Mouse (Mus musculus): ENCODE data around the gene Ugt1a6b. TPM values are rescaled to one million over a fixed set of nuclear protein-coding genes. Genes with fewer than 3 reads are reported as not detected.
"Not testable (repeated sequence)": the region's sequence is repeated elsewhere in the genome, so short reads cannot be mapped to it uniquely, and the experiment has no call there.

Ugt1a6b gene
- polyA plus RNA-seq, 1 experiment from 2014 or later = 2.0 TPM

DNA sequence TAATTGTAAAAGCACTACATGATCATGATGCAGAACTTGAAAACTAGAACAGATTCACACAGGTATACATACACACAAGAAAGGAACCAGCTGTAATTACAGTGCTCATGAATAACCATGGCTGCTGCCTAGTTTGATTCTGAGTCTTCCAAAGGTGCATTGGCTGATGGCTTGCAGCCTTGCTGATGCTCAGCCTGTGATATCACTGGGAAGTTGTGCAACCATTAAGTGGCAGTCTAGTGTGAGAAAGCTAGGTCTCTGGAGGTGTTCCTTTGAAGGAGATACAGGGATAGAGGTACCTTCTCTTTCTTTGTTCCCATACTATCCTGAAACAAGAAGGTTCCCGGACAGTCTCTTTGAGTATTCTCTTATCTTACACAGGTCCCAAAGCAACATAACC lies 116.0 kb downstream of the Ugt1a6b start:
- ATAC-seq (ENCODE audit: insufficient number of reproducible peaks, insufficient read depth, low FRiP score, low read depth) = no peak
- WGBS = 21% methylated on average over 1 of the region's 1 CpGs
- H3K4me1 ChIP-seq (ENCODE audit: control insufficient read depth, insufficient read depth, low read length) = no peaks in the 10 kb centered on the region

DNA sequence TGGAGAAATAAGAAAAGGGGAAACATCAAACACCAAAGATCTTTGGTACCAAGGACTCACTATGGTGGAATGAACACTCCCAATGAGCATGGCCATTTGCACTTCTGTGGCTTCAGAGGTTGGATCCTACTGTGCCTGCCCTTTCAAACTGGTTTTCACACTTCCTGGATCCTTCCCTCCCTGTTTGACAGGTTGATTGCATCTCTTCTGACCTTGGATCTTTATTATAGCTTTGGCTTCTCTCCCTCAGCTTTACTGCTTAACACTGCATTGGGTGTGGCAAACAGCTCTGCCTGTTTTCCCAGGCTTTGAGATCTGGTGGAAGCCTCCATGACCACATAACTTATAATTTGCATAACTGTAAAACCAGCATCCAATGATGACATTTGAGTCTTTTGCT lies 117.3 kb downstream of the Ugt1a6b start:
- Histone ChIP-seq H3K27me3 (ENCODE audit: control insufficient read depth, insufficient read depth, low read length) (no peaks in the 10 kb centered on the region), H3K4me3 (ENCODE audit: low read depth, low read length) (no peak overlapping the region), H3K27ac (ENCODE audit: low read length) (no peak overlapping the region), H3K36me3 (ENCODE audit: control insufficient read depth, insufficient read depth, low read length) (no peaks in the 10 kb centered on the region), H3K9me3 (ENCODE audit: control insufficient read depth, low read depth, low read length) (peaks cover 26% of the 10 kb centered on the region), H3K4me1 (ENCODE audit: control insufficient read depth, insufficient read depth, low read length) (no peaks in the 10 kb centered on the region), H3K4me2 (replicated peaks; ENCODE audit: low read depth, low read length) (no peak overlapping the region), H3K9ac (replicated peaks; ENCODE audit: low read depth, low read length) (no peak overlapping the region)
- ATAC-seq (ENCODE audit: insufficient number of reproducible peaks, insufficient read depth, low FRiP score, low read depth) = no peak

More for the DNA sequence above, 116.0 kb downstream of the Ugt1a6b start:
- H3K9ac ChIP-seq (replicated peaks; ENCODE audit: low read depth, low read length) = no peak overlapping the region
- no peaks in the 10 kb centered on the region for H3K36me3 ChIP-seq (ENCODE audit: control insufficient read depth, insufficient read depth, low read length)
- no peak overlapping the region for H3K4me2 ChIP-seq (replicated peaks; ENCODE audit: low read depth, low read length)
- H3K27me3 ChIP-seq (ENCODE audit: control insufficient read depth, insufficient read depth, low read length) = no peaks in the 10 kb centered on the region
- peaks cover 36% of the 10 kb centered on the region for H3K9me3 ChIP-seq (ENCODE audit: control insufficient read depth, low read depth, low read length)
- H3K27ac ChIP-seq (ENCODE audit: low read length) = no peak overlapping the region
- H3K4me3 ChIP-seq (ENCODE audit: low read depth, low read length) = no peak overlapping the region

DNA sequence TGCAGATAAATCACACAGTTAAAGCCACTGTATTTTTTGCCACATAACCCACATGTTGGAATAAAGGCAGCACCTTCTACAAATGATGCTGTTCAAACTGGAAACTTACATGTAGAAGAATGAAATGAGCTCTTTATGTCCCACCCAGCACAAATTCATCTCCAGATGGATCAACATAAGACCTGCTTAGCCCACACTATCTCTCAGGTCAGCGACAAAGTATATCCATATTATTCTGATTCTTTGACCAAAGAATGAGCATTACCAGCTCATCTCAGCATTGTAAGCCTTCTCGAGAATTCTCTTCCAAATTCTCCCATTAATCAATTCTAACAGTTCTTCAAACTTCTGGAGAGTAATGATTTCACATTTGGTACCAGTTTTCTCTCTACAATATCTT lies 119.2 kb downstream of the Ugt1a6b start:
- no peaks in the 10 kb centered on the region for H3K4me1 ChIP-seq (ENCODE audit: control insufficient read depth, insufficient read depth, low read length)
- H3K4me2 ChIP-seq (replicated peaks; ENCODE audit: low read depth, low read length) = no peak overlapping the region
- no peak overlapping the region for H3K4me3 ChIP-seq (ENCODE audit: low read depth, low read length)
- no peak overlapping the region for H3K9ac ChIP-seq (replicated peaks; ENCODE audit: low read depth, low read length)
- peaks cover 25% of the 10 kb centered on the region for H3K9me3 ChIP-seq (ENCODE audit: control insufficient read depth, low read depth, low read length)
- no peak overlapping the region for H3K27ac ChIP-seq (ENCODE audit: low read length)
- no peaks in the 10 kb centered on the region for H3K27me3 ChIP-seq (ENCODE audit: control insufficient read depth, insufficient read depth, low read length)
- WGBS = 53% methylated on average over 2 of the region's 2 CpGs
- no peaks in the 10 kb centered on the region for H3K36me3 ChIP-seq (ENCODE audit: control insufficient read depth, insufficient read depth, low read length)
- ATAC-seq (ENCODE audit: insufficient number of reproducible peaks, insufficient read depth, low FRiP score, low read depth) = no peak

DNA sequence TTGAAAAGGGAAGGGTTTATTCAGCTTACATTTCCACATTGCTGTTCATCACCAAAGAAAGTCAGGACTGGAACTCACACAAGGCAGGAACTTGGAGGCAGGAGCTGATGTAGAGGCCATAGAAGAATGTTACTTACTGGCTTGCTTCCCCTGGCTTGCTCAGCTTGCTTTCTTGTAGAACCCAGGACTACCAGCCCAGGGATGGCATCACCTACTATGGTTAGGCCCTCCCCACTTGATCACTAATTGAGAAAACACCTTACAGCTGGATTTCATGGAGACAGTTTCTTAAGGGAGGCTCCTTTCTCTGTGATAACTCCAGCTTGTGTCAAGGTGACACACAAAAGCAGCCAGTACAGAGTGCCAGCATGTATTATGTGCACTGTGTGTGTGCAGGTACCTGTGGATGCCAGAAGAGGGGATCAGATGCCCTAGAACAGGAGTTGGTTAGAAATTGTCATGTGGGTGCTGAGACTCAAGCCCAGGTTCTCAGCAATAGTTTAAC lies 120.0 kb downstream of the Ugt1a6b start:
- not testable (repeated sequence) for H3K9ac ChIP-seq (replicated peaks; ENCODE audit: low read depth, low read length); H3K36me3 ChIP-seq (ENCODE audit: control insufficient read depth, insufficient read depth, low read length); H3K27me3 ChIP-seq (ENCODE audit: control insufficient read depth, insufficient read depth, low read length)

DNA sequence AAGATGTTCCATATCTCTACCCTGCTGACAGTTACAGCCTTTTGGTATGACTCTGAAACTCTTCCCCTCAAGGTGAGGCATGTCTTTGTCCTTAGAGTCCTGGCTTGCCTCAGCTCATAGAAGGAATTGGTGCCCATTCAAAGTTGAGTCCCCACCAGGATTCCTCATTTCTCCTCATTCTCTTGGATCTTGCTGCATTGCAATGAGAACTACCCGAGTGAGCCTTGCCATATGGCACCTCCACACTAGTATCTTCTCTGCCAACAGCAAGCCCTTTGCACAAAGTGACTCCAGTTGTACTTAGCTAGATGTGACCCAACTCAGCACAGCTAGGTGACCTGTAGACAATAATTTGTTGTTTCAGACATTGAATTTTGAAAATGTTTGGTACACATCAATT lies 120.5 kb downstream of the Ugt1a6b start:
- no peak for ATAC-seq (ENCODE audit: insufficient number of reproducible peaks, insufficient read depth, low FRiP score, low read depth)
- Histone ChIP-seq H3K4me3 (ENCODE audit: low read depth, low read length) (no peak overlapping the region), H3K27ac (ENCODE audit: low read length) (no peak overlapping the region), H3K4me2 (replicated peaks; ENCODE audit: low read depth, low read length) (no peak overlapping the region), H3K9me3 (ENCODE audit: control insufficient read depth, low read depth, low read length) (peaks cover 33% of the 10 kb centered on the region), H3K27me3 (ENCODE audit: control insufficient read depth, insufficient read depth, low read length) (no peaks in the 10 kb centered on the region), H3K36me3 (ENCODE audit: control insufficient read depth, insufficient read depth, low read length) (no peaks in the 10 kb centered on the region), H3K4me1 (ENCODE audit: control insufficient read depth, insufficient read depth, low read length) (no peaks in the 10 kb centered on the region), H3K9ac (replicated peaks; ENCODE audit: low read depth, low read length) (no peak overlapping the region)
- 46% methylated on average over 1 of the region's 1 CpGs for WGBS

More for the DNA sequence above, 120.0 kb downstream of the Ugt1a6b start:
- not testable (repeated sequence) for H3K4me1 ChIP-seq (ENCODE audit: control insufficient read depth, insufficient read depth, low read length); H3K27ac ChIP-seq (ENCODE audit: low read length); ATAC-seq (ENCODE audit: insufficient number of reproducible peaks, insufficient read depth, low FRiP score, low read depth); H3K4me2 ChIP-seq (replicated peaks; ENCODE audit: low read depth, low read length); H3K4me3 ChIP-seq (ENCODE audit: low read depth, low read length)
- H3K9me3 ChIP-seq (ENCODE audit: control insufficient read depth, low read depth, low read length) = peaks cover 28% of the 10 kb centered on the region

DNA sequence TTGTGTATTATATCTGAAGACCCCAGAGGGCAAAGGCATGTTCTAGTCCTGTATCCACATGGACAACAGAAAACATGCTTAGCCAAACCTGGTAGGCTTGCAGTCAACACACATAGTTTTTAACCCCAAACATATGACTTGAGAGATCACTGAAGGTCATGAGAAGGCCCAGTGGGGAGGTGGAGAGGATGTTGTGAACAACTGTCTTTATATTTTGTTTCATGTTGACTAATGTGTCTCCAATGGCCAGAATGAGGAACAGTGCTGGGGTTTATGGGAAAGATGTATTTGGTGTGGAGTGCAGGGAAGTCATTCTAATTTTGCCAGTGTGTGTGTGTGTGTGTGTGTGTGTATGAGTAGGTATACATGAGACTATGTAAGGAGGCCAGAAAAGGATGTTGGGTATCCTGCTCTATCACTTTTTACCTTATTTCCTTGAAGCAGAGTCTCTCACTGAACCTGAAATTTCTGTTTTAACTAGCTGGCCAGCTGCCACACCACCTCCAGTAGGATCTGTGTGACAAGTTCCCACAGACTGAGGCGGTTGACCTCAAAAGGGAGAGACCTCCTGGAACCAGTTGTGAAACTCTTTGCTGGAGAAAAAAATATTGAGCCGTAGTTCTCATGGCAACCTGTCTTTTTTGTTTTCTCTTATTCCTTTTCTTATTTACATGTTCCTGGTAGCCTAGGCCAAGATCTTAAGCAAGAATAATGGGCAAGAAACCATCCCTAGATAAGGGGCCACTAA lies 121.2 kb downstream of the Ugt1a6b start:
- no peak overlapping the region for H3K4me3 ChIP-seq (ENCODE audit: low read depth, low read length)
- WGBS = 69% methylated on average over 2 of the region's 2 CpGs
- H3K27ac ChIP-seq (ENCODE audit: low read length) = no peak overlapping the region
- H3K9me3 ChIP-seq (ENCODE audit: control insufficient read depth, low read depth, low read length) = peaks cover 39% of the 10 kb centered on the region
- no peaks in the 10 kb centered on the region for H3K36me3 ChIP-seq (ENCODE audit: control insufficient read depth, insufficient read depth, low read length)
- no peak for ATAC-seq (ENCODE audit: insufficient number of reproducible peaks, insufficient read depth, low FRiP score, low read depth)
- H3K4me1 ChIP-seq (ENCODE audit: control insufficient read depth, insufficient read depth, low read length) = no peaks in the 10 kb centered on the region
- no peak overlapping the region for H3K4me2 ChIP-seq (replicated peaks; ENCODE audit: low read depth, low read length)
- no peaks in the 10 kb centered on the region for H3K27me3 ChIP-seq (ENCODE audit: control insufficient read depth, insufficient read depth, low read length)
- no peak overlapping the region for H3K9ac ChIP-seq (replicated peaks; ENCODE audit: low read depth, low read length)

DNA sequence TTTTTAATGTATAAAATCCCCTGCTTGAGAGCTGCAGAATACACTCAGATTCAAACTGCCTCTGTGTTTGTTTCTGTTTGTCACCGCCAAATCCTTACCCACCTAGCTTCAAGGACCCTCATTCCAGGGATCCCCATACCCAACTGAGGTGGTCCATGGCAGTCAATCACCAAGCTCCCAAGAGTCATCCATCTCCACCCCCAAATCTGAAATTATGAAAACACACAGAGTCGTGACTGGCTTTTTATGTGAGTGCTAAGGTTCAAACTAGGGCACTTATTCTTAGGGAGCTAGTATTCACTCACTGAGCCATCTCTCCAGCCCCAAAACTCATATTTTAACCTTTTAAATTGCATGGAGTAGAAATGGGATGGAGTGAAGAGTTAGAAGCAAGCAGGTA lies 122.2 kb downstream of the Ugt1a6b start:
- H3K4me3 ChIP-seq (ENCODE audit: low read depth, low read length); H3K36me3 ChIP-seq (ENCODE audit: control insufficient read depth, insufficient read depth, low read length); H3K4me1 ChIP-seq (ENCODE audit: control insufficient read depth, insufficient read depth, low read length); H3K4me2 ChIP-seq (replicated peaks; ENCODE audit: low read depth, low read length); ATAC-seq (ENCODE audit: insufficient number of reproducible peaks, insufficient read depth, low FRiP score, low read depth); H3K9ac ChIP-seq (replicated peaks; ENCODE audit: low read depth, low read length); H3K27ac ChIP-seq (ENCODE audit: low read length); H3K27me3 ChIP-seq (ENCODE audit: control insufficient read depth, insufficient read depth, low read length): not testable (repeated sequence)
- peaks cover 50% of the 10 kb centered on the region for H3K9me3 ChIP-seq (ENCODE audit: control insufficient read depth, low read depth, low read length)
- WGBS = 34% methylated on average over 2 of the region's 2 CpGs

DNA sequence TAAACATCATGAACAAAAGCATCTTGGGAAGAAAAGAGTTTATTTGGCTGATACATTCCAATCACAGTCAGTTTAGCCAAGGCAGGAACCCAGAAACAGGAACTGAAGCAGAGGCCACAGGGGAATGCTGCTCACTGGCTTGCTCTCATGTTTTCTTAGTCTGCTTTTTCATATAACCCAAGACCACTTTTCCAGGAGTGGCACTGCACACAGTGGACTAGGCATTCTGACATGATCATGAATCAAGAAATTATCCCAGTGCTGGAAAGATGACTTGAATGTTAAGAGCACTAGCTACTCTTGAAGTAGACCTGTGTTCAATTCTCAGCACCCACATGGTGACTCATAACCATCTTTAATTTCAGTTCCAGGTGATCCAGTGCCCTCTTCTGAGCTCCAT lies 122.7 kb downstream of the Ugt1a6b start:
- Histone ChIP-seq H3K4me3 (ENCODE audit: low read depth, low read length) (no peak overlapping the region), H3K27ac (ENCODE audit: low read length) (no peak overlapping the region), H3K4me1 (ENCODE audit: control insufficient read depth, insufficient read depth, low read length) (no peaks in the 10 kb centered on the region), H3K36me3 (ENCODE audit: control insufficient read depth, insufficient read depth, low read length) (no peaks in the 10 kb centered on the region), H3K4me2 (replicated peaks; ENCODE audit: low read depth, low read length) (no peak overlapping the region), H3K9ac (replicated peaks; ENCODE audit: low read depth, low read length) (no peak overlapping the region), H3K27me3 (ENCODE audit: control insufficient read depth, insufficient read depth, low read length) (no peaks in the 10 kb centered on the region), H3K9me3 (ENCODE audit: control insufficient read depth, low read depth, low read length) (peaks cover 54% of the 10 kb centered on the region)
- ATAC-seq (ENCODE audit: insufficient number of reproducible peaks, insufficient read depth, low FRiP score, low read depth) = no peak
